Mouse (Mus musculus) olfactory bulb, adult 2 months (tissue): ENCODE results near the gene Olfr370. TPM values are rescaled to one million over a fixed set of nuclear protein-coding genes. Genes with fewer than 3 reads are reported as not detected.
A peak's percentile ranks its signal among the peaks of the same experiment; 100 is the strongest.

Source experiments
- H3K27ac ChIP-seq: fragments of 200-500 bp; 2 replicates; pipeline ENCODE4 v1.5.1; 2012; ENCODE audit warnings: low read depth, low read length; ENCODE audit not compliant: insufficient read depth
- H3K4me1 ChIP-seq: fragments of 200-500 bp; 2 replicates; pipeline ENCODE4 v1.6.1; 2012; ENCODE audit warnings: low read length; ENCODE audit not compliant: control insufficient read depth, insufficient read depth
- H3K4me3 ChIP-seq: fragments of 200-500 bp; 2 replicates; pipeline ENCODE4 v1.5.1; 2012; ENCODE audit warnings: mild to moderate bottlenecking, low read depth, low read length, moderate library complexity; ENCODE audit not compliant: insufficient read depth
- CTCF ChIP-seq: fragments of 200-500 bp; IDR thresholded peaks from 2 replicates; pipeline ENCODE4 v1.5.1; 2012; ENCODE audit warnings: low read depth, mild to moderate bottlenecking, low read length, moderate library complexity; ENCODE audit not compliant: insufficient read depth
- POLR2A ChIP-seq: fragments of 200-500 bp; IDR thresholded peaks from 2 replicates; pipeline ENCODE4 v1.6.1; 2012; ENCODE audit warnings: mild to moderate bottlenecking, low read depth, low read length, moderate library complexity; ENCODE audit not compliant: insufficient read depth
- WGBS: fragments of 180-500 bp; shearing (Covaris S2); methylation state at CpG from one replicate; pipeline ENCODE4 v1.1.7; 2018; 5-methylcytosine and 5-hydroxymethylcytosine counted together
- polyA plus RNA-seq: library from polyadenylated mRNA; stranded (reverse); fragments of >200 nt; gene quantifications from 2 replicates; pipeline ENCODE4 v1.2.4, GENCODE M21; 2012; ENCODE audit warnings: low replicate concordance; ENCODE audit not compliant: missing spikeins, insufficient read depth, insufficient read length

The Olfr370 gene
- polyA plus RNA-seq, 1 experiment: not detected

GRCm38 (mm10) chr8:83580826-83581225 lies 45.2 kb downstream of the Olfr370 start:
- peaks cover 62% of the 10 kb centered on the region for H3K4me1 ChIP-seq

GRCm38 (mm10) chr8:83582226-83582625 lies 46.6 kb downstream of the Olfr370 start:
- TF ChIP-seq POLR2A (no peak), CTCF (no peak)
- H3K4me3 ChIP-seq: no peak overlapping the region
- H3K27ac ChIP-seq: no peak overlapping the region
- H3K4me1 ChIP-seq: peaks cover 59% of the 10 kb centered on the region
- 66% methylated on average over 8 of the region's 8 CpGs for WGBS

More at GRCm38 (mm10) chr8:83580826-83581225, 45.2 kb downstream of the Olfr370 start:
- Histone ChIP-seq H3K4me3 (no peak overlapping the region), H3K27ac (no peak overlapping the region)
- TF ChIP-seq CTCF: no peak
- no peak for TF ChIP-seq POLR2A
- WGBS: 60% methylated on average over 8 of the region's 8 CpGs

- Histone ChIP-seq H3K27ac (no peak overlapping the region), H3K4me1 (peaks cover 56% of the 10 kb centered on the region), H3K4me3 (no peak overlapping the region)
- 87% methylated on average over 15 of the region's 15 CpGs for WGBS
- TF ChIP-seq POLR2A (no peak), CTCF (no peak)
These were observed 47.7 kb downstream of the Olfr370 start for GRCm38 (mm10) chr8:83583236-83583635.

DNA sequence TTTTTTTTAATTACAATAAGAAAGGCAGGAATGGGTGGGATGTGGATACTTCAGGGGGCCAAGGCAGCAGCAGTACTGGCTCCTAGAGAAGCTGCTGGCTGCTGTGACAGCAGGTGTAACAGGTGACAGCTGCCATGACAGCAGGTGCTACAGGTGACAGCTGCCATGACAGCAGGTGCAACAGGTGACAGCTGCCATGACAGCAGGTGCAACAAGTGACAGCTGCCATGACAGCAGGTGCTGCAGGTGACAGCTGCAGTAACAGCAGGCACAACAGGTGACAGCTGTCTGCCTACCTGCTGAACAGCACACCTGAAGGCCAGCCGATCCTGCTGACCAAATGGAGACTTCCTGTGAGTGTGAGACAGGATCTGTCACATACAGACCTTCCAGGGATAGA lies 49.2 kb downstream of the Olfr370 start:
- TF ChIP-seq POLR2A (no peak), CTCF (no peak)
- 89% methylated on average over 1 of the region's 1 CpGs for WGBS
- Histone ChIP-seq H3K27ac (no peak overlapping the region), H3K4me3 (no peak overlapping the region), H3K4me1 (peaks cover 44% of the 10 kb centered on the region)

- Histone ChIP-seq H3K4me3 (no peak overlapping the region), H3K4me1 (peaks cover 45% of the 10 kb centered on the region), H3K27ac (no peak overlapping the region)
- TF ChIP-seq CTCF (no peak), POLR2A (no peak)
- 62% methylated on average over 3 of the region's 3 CpGs for WGBS
These were observed 49.8 kb downstream of the Olfr370 start for GRCm38 (mm10) chr8:83585333-83585732.

- Histone ChIP-seq H3K4me3 (no peak overlapping the region), H3K4me1 (peaks cover 39% of the 10 kb centered on the region), H3K27ac (no peak overlapping the region)
- TF ChIP-seq POLR2A: no peak
- TF ChIP-seq CTCF: no peak
- 84% methylated on average over 6 of the region's 6 CpGs for WGBS
These were observed 52.1 kb downstream of the Olfr370 start for GRCm38 (mm10) chr8:83587644-83588043.

GRCm38 (mm10) chr8:83588886-83589285 lies 53.3 kb downstream of the Olfr370 start:
- H3K4me1 ChIP-seq: peaks cover 31% of the 10 kb centered on the region
- no peak overlapping the region for H3K27ac ChIP-seq
- H3K4me3 ChIP-seq: no peak overlapping the region
- no peak for TF ChIP-seq POLR2A
- no peak for TF ChIP-seq CTCF
- 84% methylated on average over 5 of the region's 5 CpGs for WGBS

- TF ChIP-seq CTCF (no peak), POLR2A (no peak)
- WGBS: 66% methylated on average over 7 of the region's 7 CpGs
- H3K4me3 ChIP-seq: no peak overlapping the region
These were observed 55.0 kb downstream of the Olfr370 start for GRCm38 (mm10) chr8:83590488-83591023.

GRCm38 (mm10) chr8:83592682-83593081 lies 57.1 kb downstream of the Olfr370 start:
- peaks cover 20% of the 10 kb centered on the region for H3K4me1 ChIP-seq
- 15% methylated on average over 3 of the region's 3 CpGs for WGBS
- H3K27ac ChIP-seq: no peak overlapping the region
- TF ChIP-seq CTCF (no peak), POLR2A (no peak)
- H3K4me3 ChIP-seq: peak overlapping the region; percentile 45

More at GRCm38 (mm10) chr8:83590488-83591023, 55.0 kb downstream of the Olfr370 start:
- Histone ChIP-seq H3K4me1 (peaks cover 28% of the 10 kb centered on the region), H3K27ac (no peak overlapping the region)
